Mouse (Mus musculus) left cerebral cortex, adult 8-10 months (tissue): Measurements from ENCODE around the gene Psme3. TPM values are rescaled to one million over a fixed set of nuclear protein-coding genes. Genes with fewer than 3 reads are reported as not detected.
A peak's percentile ranks its signal among the peaks of the same experiment; 100 is the strongest.
"Not testable (repeated sequence)": the region's sequence is repeated elsewhere in the genome, so short reads cannot be mapped to it uniquely, and the experiment has no call there.

Experiments used
- DNase-seq, 2 experiments: peaks; one replicate each; pipeline ENCODE4 v3.0.0; 2022; ENCODE audit warnings: low spot score in 2 of 2
- total RNA-seq, 4 experiments: library from RNA; stranded (reverse); gene quantifications; 2 replicates each; pipeline ENCODE4 v1.2.4; 2022

Gene Psme3
- total RNA-seq, 4 experiments from 2014 or later = 108 to 132 (median 125) TPM

DNA sequence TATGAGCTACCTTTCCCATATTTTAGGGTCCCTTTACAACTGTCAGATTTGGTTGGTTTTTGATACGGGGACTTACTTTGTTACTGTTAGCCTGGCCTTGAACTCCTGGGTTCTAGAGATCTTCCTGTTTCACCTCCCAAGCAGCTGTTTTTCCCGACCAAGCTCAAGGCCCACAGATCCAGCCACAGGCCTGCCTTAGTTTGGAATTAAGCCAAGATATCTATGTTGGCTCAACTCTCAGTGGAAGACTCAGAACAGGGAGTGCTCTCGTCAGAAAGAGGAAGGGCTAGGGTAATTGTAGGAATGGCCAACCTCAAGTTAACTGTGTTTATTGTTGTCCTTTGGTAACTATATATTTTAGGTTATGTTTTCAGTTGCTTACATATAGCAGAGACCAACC, 3.9 kb upstream of the Psme3 start:
- DNase-seq = no peak

DNA sequence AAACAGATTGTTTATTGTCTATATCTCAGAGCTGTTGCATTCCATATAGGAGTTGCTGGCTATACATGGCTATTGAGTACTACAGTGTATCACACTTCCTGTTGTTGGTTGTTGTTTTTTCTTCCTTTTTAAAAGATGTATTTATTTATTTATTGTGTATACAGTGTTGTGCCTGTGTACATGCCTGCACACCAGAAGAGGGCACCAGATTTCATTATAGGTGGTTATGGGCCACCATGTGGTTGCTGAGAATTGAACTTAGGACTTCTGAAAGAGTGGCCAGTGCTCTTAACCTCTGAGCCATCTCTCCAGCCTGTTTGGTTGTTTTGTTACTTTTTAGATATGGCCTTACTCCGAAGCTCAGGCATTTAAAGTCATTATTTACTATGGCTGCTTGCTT, 1.4 kb upstream of the Psme3 start:
- DNase-seq = no peak

DNA sequence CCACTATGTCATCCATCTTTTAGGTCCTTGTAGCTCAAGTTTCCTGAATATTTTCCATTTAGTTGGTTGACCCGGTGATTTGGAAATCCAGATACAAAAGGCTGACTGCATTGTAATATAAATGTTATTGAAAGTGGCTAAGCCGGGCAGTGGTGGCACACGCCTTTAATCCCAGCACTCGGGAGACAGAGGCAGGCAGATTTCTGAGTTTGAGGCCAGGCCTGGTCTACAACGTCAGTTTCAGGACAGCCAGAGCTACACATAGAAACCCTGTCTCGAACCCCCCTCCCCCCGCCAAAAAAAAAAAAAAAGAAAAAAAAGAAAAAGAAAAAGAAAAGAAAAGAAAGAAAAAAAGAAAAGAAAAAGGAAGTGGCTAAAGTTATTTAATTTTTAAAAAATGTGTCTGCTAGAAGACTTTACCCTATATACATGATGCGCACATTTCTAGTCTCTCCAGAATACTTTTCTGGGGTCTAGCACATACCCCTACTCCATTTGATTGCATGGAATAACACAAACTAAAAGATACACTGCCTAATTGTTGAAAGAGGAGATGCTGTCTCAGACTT, 847 bp upstream of the Psme3 start:
- DNase-seq = no peak

DNA sequence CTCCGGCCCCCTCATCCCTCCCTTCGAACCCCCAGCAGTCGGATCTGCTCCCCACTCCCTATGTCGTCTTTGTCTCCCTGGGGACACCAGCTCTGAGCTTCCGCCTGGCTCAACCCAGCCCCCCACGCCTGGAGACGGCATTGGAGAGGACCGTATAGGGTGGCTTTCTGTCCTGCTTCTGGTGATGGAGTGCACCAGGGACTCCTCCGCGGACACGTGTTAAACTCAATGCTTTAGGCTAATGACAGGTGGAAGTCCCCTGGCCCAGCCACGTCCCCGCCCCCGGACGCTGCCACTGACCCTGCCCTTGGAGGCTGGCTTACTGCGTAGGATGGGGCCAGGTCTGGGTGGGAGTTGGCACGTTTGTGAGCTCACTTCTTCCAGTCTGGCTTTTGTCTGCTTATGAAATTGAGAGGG, 496 bp downstream of the Psme3 start:
- DNase-seq = no peak

DNA sequence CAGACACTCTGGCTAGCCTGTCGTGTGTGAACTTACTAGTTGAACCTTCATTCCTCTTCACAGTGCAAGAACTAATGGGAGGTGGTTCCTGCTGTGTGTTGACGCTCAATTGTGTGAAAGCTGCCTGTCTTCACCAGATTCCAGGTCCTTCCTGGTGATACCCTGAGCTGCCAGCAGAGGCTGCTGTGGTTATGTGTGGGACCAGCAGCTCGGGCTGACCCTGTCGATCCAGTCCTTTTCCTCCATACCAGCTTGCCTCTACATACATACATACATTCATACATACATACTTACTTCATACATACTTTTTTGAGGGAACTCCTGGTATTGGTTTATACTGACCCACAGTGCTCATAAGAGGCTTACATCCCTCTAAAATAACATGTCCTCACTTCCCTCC, 7.6 kb downstream of the Psme3 start:
- DNase-seq = peak; percentile 47 to 67

DNA sequence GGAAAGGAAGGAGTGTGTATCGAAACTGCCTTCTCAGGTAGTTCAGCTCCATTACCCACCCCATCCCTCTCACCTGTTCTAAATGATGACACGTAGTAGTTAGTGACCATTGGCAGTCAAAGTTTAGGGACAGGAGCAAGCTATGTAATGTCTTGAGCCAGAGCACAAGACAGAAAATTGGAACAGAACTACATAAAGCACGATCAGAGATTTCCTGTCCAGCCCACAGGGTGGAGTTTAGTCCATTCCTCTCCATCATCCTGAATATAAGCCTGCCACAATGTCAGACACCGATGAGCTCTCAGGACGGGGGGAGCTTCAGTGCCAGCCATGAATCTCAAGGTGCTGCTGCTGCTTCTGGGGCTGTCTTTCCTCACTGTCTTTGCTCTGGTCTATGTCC, 8.8 kb downstream of the Psme3 start, which contains the start of gene Aoc2:
Gene Aoc2, plus strand, starts transcription at position 301 of the 400 bp plus-strand sequence.
- DNase-seq = no peak

DNA sequence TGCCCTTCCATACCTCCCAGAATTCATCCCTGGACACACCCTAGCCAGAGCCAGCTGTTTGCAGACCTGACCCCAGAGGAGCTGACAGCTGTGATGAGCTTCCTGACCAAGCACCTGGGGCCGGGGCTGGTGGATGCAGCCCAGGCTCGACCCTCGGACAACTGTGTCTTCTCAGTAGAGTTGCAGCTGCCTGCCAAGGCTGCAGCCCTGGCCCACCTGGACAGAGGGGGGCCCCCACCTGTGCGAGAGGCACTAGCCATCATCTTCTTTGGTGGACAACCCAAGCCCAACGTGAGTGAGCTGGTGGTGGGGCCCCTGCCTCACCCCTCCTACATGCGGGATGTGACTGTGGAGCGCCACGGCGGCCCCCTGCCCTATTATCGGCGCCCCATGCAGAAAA, 9.2 kb downstream of the Psme3 start:
- DNase-seq = not testable (repeated sequence)

DNA sequence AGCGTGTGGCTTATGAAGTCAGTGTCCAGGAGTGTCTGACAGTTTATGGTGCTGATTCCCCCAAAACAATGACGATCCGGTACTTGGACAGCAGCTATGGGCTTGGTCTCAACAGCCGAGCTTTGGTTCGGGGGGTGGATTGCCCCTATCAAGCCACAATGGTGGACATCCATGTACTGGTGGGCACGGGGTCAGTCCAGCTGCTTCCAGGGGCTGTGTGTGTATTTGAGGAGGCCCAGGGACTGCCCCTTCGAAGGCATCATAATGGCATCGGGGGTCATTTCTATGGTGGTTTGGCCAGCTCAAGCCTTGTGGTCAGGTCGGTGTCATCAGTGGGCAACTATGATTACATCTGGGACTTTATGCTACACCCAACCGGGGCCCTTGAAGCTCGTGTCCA, 10.1 kb downstream of the Psme3 start:
- DNase-seq = no peak

DNA sequence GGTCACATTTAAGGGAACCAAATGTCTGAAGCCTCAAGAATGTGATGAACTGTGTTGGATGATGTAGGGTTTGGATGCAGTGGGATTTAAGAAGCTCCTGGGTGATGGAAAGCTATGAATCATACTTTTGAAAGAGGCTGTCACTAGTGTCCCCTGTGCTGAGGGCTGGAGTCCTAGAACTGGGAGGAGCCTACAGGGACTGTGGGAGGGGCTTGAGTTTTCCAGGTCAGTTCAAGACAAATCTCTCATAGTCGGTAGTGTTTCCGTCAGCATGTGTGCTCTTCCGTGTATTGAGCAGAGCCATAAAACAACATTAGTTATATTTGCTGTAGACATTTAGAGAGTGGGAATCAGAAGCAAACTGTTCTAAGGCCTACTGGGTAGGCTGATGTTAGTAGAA, 11.3 kb downstream of the Psme3 start:
- no peak for DNase-seq

DNA sequence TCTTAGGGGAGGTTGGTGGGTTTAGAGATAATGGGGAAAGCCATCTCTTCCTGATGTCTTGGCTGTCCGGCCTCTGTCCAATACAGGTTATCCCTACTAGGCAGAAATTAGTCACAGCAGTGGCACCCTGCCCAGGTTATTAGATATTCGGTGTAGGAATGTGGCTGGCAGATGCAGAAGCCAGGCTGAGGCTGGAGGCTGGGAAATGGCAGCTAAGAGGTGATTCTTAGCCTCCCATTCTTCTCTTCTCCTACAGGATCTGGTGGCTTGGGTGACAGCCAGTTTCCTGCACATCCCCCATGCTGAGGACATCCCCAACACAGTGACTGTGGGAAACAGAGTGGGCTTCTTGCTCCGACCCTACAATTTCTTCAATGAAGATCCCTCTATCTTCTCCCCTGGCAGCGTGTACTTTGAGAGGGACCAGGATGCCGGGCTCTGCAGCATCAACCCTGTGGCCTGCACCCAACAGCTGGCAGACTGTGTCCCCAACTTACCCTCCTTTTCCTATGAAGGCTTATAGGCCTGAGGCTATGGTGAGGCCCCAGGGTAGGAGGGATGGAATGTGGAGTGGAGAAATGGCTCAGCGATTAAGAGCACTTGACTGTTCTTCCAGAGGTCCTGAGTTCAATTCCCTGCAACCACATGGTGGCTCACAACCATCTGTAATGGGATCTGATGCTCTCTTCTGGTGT, 13.1 kb downstream of the Psme3 start:
- peak in 1 of 2 experiments; percentile 28 for DNase-seq

DNA sequence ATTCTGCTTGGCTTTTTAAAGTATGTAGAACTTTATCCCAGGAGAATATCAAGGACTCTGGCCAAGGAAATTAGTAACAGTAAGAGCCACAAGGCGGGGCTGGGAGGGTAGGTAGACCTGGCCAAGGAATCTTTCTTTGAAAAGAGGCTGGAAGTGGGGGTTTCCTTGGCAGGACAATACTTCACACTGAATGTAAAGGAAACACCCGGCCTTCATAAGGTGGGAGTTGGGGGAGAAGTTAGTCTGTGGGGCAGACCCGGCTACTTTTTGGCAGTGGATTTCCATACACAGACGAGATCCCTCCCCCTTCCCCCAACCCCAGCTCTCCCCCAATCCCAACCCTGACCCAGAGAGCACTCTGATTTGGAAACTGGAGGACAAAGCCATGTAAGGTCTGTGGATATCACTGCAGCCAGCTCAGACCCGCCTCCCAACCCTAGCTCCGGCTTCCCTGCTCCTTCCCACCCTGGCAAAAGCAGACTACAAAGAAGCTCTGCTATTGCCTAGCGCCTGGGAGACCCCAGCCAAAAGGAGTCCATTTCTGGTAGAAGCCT, 14.4 kb downstream of the Psme3 start, which contains the start of gene Aoc3:
Gene Aoc3, plus strand, starts transcription at position 235 of the 554 bp plus-strand sequence.
- DNase-seq = no peak

DNA sequence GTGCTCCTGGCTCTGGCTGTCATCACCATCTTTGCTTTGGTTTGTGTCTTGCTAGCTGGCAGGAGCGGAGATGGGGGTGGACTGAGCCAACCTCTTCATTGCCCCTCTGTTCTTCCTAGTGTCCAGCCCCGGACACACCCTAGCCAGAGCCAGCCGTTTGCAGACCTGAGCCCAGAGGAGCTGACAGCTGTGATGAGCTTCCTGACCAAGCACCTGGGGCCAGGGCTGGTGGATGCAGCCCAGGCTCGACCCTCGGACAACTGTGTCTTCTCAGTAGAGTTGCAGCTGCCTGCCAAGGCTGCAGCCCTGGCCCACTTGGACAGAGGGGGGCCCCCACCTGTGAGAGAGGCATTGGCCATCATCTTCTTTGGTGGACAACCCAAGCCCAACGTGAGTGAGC, 14.9 kb downstream of the Psme3 start:
- DNase-seq = not testable (repeated sequence)

DNA sequence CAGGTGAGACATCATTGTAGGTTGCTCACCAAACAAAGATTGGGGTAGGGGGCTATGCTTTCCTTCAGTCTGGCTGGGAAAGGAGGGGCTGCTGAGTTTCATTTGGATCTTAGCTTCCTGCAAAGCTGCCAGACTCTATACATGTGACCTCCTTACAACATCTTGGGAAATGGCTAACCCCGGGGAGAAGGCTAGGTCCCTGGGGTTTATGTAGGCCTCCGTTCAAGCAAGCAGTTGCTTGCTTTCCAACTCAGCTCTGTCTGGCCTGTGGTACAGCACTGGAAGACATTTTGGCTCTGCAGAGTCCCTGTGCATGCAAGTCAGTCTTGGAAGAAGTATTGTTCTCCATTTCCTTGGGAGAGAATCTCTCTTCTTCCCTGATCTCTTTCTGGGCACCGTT, 16.5 kb downstream of the Psme3 start:
- DNase-seq = no peak

DNA sequence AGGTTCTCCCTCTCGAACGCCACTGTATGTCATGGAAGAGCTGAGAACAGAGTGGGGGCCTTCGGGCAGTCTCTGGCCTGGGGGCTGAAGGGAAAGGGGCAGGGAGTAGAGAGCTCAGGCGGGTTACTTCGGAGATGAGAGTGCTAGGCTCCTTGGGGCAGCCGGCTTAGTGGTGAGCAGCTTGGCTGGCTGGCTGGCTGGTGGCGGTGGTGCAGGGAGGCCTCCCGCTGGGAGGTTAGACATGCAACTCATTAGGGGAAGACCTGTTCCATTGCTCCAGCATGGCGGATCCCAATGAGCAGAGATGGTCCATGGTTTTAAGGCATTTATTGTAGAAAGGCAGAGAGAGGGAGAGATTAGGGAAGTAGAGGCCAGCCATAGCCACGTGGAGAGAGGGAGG, 18.0 kb downstream of the Psme3 start:
- no peak for DNase-seq

DNA sequence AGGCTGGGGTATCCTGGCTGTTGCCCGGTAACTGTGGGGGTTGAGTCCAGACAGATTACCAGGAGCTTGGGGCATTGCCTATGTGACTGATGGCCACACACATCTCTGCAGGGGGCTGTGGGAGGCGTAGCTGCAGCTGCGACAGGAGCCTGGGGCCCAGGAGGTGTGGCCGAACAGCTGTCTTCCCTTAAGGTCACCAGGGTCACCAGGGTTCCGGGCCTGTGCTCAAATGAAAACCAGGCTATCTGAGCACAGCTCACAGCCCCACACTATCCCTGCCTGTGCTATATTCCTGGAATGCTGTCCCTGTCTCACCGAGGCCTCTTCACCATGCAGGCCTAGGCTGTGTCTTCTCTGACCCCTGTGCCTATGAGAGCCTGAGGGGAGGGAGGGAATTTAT, 18.5 kb downstream of the Psme3 start:
- DNase-seq = no peak

DNA sequence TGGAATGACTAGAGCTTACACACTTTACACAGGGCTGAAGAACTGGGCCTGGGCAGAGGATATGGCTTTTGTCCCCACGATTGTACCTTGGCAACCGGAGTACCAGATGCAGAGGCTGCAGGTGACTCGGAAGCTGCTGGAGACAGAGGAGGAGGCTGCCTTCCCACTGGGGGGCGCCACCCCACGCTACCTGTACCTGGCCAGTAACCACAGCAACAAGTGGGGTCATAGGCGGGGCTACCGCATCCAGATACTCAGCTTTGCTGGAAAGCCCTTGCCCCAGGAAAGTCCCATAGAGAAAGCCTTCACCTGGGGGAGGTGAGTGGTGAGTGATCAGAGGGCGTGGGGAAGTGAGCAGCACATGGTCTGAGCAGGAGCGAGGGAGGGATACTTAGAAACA, 19.7 kb downstream of the Psme3 start:
- DNase-seq = no peak

DNA sequence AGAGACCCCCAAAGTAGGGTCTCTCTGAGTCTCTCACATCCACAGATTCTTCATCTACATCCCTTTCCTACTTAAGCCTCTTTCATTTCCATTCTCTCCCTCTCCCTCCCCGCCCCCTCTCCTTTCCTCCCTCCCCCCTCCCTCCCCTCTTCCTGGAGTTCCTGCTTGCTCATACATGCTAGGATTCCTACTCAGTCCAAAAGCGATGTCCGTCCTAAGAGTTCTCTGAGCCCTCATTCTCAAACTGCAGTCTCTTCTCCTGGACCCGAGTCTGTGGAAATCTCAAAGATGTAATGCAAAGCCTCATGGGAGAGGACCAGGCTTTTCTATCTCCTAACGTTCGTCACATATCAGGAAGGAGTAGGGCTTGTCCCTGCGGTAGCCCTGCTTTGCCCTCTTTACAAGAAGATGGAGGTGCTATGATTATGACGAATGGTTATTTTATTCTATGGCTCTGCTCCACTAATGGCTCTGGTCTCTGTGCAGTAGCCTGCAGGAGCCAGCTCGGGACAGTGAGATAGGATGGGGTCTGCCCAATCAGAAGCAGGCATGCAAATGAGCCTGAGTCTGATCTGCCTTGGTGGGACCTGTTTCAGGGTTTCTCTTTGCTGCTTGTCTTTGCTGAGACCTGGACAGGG, 22.2 kb downstream of the Psme3 start:
- DNase-seq = no peak

DNA sequence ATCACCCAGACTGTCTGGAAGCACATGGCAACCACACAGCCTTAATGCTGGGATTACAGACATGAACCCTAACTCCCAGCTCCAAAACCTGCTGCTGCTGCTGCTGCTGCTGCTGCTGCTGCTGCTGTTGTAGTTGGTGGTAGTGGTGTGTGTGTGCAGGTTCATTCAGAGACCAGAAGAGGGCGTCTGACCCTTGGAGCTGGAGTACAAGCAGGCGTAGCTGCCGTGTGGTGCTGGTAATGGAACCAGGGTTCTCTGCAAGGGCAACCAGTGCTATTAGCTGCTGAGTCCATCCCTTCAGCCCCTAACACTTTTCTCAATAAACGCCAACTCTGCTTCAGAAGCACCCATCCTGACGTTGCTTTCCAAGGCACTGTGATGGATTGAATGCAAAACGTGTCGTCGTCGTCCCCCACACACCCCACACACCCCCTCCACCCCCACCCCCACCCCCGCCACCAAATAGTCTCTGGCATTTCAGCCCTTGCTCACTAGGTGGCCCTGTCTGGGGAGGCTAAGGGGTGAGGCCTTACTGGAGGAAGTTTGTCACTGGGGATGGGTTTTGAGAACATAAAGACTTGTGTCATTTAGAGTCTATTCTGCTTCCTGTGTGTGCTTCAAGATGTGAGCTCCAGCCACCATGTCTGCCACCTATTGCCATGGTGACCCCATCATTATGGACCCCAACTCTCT, 31.2 kb downstream of the Psme3 start:
- no peak for DNase-seq

DNA sequence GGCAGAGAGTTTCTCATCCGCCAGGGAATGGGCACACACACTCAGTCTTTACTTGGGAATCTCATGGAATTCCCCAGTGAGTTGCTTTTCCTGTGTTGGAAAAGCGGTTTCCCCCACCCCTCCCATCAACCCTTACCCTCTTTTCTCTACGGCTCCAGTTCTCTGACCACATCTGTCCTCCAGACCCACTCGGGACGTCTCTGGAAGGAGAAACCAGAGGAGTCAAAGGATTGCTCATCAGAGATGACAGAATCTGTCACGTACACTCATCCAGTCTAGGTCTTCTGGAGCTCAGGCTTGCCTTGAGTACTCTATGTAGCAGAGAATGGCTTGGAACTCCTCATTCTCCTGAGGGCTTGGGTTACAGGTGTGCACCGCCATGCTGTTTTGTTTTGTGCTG, 32.8 kb downstream of the Psme3 start:
- DNase-seq = no peak

DNA sequence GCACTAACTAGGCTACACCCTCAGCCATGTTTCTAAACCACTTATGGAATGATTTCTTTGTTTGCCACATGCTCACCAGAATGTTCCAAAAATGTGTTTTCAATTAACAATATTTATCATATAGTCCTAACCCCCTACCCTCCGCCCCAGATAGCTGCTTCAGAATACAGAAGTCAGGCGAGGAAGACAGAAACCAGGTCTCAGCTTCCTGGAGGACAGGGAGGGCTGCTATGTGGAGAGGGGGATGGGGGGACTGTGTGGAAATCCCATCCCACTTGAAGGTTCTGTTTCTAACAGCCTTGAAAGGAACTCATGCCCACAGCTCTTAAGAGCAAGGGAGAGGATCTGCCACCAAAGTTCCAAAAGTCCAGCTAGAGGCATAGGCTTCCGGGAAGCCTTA, 33.2 kb downstream of the Psme3 start:
- DNase-seq = no peak

DNA sequence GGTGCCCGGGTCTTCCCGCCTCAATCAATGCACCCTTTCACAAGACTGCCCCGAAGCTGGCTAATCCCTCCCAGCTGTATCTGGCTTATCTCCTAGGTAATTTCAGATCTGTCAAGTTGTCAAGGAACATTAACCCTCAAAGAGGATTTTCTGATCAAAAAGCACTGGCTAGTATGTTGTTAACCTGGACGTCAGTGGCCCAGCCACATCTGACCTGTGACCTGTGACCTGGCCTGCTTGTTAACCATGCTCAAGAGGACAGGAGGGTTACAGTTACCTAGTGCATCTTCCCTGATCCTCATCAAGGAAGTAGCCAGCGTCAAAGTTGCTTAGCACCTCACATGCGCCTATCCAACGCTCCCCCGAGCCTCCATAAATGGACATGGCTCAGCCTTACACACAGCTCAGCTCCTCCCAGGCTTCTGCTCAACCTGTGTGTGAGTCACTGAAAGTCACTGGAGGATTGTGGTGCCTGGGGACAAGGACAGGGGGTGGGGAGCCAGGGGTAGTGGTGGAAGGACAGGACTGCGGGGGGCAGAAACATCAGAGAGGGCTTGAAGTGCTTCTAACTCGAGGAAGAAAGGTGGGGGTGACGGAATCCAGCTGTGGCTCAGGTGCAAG, 35.2 kb downstream of the Psme3 start:
- DNase-seq = no peak

DNA sequence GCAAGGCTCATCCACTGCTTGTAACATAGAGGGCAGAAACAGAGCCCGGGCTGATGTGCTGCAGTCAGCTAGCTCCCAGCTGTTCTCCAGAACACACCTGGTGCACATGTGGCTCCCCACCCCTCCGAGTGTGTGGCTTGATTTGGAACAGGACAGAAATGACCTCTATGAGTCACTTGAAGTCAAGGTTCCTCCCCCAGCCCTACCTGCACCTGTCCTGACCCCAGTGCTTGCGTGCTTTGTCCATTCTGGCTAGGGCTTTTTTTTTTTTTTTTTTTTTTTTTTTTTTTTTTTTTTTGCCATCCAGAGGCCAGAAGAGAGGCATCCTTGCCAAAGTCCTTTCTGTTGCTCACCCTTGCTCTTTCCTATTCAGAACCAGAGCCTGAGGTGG, 35.7 kb downstream of the Psme3 start:
- DNase-seq = no peak
